Mouse (Mus musculus): ENCODE measurements around the gene Lemd2.

DNA sequence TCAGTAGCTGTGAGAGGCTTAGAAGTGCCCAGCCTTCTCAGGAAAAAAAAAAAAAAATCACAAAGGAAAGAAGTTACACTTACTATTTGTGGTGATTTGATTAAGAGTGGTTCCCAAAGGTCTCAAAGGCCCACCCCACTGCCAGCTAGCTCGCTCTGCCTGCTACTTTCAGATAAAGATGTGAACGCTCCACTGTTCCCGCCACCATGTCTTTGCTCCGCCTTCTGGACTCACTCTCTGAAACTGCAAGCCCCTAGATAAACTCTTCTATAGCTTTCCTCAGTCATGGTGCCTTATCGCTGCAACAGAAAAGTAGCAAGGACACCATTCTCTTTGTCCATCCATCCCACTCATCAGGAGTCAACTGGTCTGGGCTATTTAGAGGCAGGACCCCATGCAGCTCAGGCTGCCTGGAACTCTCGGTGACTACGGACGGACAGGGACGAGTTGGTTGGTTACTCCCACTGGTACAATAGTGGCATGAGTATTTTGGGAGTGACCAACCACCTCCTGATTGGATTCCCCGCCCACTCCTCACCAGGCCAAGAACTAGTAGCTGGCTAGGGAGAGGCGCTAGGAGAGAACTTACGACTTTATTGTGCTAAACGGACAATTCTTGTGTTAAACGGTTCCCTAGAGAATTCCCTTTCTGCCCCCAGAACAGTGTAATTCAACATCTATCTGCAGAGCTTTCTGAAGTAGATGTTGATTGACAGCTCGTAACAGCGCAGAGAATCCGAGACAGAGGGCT, 25.7 kb downstream of the Lemd2 start:
- TF ChIP-seq CTCF (IDR thresholded peaks at IDR 0.05; ENCODE audit: control insufficient read depth, insufficient read depth, low read length) (no peak), POLR2A (IDR thresholded peaks at IDR 0.05; ENCODE audit: borderline replicate concordance, control insufficient read depth, low read depth, low read length) (no peak)
